Mouse (Mus musculus) CD4-positive naive resting alpha-beta T cell, adult 76 days (primary cell): ENCODE measurements around the gene Gm5767. TPM values are rescaled to one million over a fixed set of nuclear protein-coding genes. Genes with fewer than 3 reads are reported as not detected.

ENCODE experiments used
- total RNA-seq: library from RNA; stranded (reverse); gene quantifications from one replicate; pipeline ENCODE4 v1.2.4, GENCODE M21; 2023

Gm5767 gene
- not detected for total RNA-seq

GRCm38 (mm10) chr16:8680470-8680869 lies at the start of gene Gm5767:
TSS of gene Gm5767 (plus strand) at chr16:8680770.

DNA sequence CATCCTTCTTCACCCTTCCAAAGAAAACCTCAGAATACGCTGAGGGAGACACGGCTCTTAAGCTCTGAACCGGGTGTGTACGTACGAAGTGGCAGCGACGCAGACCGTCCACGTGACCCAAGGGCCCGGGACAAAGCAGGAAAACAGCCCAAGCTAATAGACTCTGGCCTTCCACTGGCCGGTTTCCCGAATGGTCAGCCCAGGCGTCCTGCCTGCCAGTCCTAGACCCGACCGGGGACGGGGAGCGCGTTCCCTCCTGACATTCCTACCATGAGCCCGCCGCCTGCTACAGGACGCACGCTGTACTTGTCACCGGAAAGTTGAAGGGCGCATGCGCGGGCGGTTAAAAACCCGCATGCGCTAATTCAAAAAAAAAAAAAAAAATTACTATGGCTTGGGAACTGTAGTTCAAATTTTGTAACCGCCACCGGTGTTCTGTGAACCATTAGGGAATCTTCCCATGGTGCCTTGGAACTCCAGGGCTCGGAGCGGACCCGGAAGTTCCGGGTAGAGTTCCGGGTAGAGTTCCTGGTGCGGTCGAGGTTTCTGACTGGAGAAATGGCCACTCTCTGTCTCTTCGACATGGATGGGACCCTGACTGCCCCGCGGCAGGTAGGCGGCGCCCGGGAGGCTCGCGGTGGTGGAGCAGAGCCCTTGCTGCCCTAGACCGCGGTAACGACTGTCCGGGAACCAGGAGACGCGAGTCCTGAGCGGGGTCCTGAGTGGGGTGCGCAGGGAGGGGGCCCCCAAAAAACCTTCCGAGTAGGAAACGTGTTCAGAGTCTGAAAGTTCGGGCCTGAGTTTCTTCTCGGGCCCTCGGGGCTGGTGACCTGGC lies 43.1 kb upstream of the Gm5767 start, which contains the start of the genes Pmm2 and Tmem186:
Gene Pmm2, plus strand, starts transcription at position 458 of the 835 bp plus-strand sequence.
Gene Tmem186, minus strand, starts transcription at position 496 of the 835 bp plus-strand sequence.

GRCm38 (mm10) chr16:8671551-8672349 lies 8.8 kb upstream of the Gm5767 start, which contains the start of gene Carhsp1:
TSS of gene Carhsp1 (minus strand) at chr16:8672155.

Other genes with a start within 250 kb of the Gm5767 start
- 20.4 TPM for gene Mettl22, start 210.0 kb upstream of the Gm5767 start, total RNA-seq
- 0.12 TPM for gene Abat, start 167.3 kb upstream of the Gm5767 start, total RNA-seq
- 110 TPM for gene Pmm2, start 43.1 kb upstream of the Gm5767 start, total RNA-seq
- 12.8 TPM for gene Tmem186, start 43.1 kb upstream of the Gm5767 start, total RNA-seq
- gene Carhsp1, start 8.6 kb upstream of the Gm5767 start, total RNA-seq, result 13.8 TPM
- 307 TPM for gene Usp7, start 111.5 kb downstream of the Gm5767 start, total RNA-seq
- gene 1810013L24Rik, start 149.3 kb downstream of the Gm5767 start, total RNA-seq, result 135 TPM